Mouse (Mus musculus) telencephalon, adult 2 months (tissue): ENCODE results near the gene Mad1l1.
"Not testable (repeated sequence)": the region's sequence is repeated elsewhere in the genome, so short reads cannot be mapped to it uniquely, and the experiment has no call there.

Experiments
- DNase-seq: peaks from one replicate; pipeline ENCODE4 v3.0.0-alpha.2; 2011; ENCODE audit warnings: low read depth, low spot score

The Mad1l1 gene

DNA sequence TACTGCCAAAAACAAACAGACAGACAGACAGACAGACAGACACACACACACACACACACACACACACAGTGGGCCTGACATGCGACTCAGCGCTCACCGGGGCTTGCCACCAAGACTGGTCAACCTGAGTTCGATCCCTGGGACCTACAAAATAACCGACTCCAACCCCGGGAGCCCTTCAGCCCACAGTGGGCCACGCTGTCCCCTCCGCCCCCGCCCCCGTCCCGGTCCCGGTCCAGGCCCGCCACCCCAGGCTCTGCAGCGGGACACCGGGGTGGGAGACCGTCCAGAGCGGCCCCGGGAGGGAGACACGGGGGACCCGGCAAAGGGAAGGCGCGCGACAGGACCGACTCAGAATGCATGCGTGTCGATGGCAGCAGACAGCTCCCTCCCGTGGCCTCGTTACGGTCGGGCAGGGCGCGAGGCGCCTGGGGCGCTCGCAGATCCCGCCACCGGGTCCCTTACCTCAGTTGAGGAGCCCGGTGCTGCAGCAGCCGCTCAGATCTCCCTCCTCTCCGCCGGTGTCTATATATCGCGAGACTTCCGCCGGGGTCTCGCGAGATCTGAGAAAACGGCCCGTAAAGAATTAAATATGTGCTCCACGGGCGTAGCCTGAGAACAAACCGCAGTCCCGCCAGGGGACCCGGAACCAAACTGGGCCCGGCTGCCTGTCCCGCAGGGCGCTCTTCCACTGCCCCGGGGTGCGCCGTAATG is at the start of gene Mad1l1, which contains the start of gene Nudt1:
TSS of gene Mad1l1 (minus strand) at position 511 of the 714 bp plus-strand sequence.
TSS of gene Nudt1 (plus strand) at position 615 of the 714 bp plus-strand sequence.
- DNase-seq = peak; percentile 68

DNA sequence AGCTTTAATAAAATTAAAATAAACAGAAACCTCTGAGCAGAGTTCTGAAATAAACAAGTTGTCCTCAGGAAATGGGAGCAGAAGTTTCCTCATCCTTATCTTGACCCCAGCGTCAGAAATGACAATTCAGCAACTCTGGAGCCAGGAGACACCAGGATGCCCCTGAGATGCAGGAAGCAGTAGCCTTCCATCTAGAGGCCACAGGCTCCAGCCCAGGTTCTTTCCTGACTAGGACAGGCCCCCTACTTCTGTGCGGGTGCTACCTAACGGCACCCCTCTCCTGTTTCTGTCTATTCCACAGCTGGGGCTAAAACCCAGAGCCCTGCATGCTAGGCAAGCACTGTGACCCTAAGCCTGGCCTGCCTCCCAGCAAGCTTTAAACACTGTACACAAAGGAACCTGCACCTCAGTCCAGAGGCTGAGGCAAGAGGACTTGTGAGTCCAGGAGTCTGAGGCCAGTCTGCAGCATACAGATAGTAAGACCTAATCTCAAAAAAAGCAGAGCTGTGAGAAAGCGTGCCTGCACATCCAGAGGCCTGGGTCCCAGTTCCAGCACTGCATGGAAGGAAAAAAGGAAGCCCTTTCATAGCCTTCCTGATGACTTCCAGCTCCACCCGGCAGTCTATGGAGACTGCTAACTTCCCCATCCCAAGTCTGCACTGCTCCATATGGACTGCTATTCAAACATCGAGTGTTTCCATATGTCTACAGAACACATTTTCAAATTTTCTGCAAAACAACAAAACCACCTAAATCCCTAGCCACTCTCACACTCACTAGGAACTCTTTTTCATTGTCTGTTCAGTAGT is 49.3 kb upstream of the Mad1l1 start:
- DNase-seq = no peak

- no peak for DNase-seq
Observed at GRCm38 (mm10) chr5:140369466-140369865, 48.1 kb upstream of the Mad1l1 start.

DNA sequence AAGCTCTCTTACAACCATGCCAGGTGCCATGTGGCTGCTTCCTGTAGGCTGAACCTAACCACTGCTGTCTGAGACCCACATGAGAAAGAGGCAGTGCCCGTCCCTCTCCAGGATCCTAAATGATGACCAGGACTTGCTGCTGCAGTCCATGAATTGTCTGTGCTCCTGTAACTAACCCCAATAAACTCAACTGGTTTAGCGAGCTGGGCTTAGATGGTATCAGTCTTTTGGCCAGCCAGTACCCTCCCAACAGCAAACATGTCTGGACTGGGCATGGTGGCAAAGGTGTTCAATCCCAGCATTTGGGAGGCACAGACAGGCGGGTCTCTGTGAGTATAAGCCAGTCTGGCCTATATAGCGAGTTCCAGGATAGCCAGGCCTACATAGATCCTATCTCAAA is 47.6 kb upstream of the Mad1l1 start:
- DNase-seq = no peak

DNA sequence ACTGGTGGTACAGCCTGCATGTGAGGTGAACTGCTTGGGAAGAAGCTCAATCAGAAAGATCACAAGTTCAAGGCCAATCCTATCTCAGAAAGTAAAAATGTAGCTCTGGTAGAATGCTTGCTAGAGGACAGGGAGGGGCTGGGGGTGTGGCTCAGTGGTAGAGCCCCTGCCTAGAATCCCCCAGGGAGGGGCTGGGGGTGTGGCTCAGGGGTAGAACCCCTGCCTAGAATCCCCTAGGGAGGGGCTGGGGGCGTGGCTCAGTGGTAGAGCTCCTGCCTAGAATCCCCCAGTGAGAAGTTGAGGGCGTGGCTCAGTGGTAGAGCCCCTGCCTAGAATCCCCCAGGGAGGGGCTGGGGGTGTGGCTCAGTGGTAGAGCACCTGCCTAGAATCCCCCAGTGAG is 46.8 kb upstream of the Mad1l1 start:
- DNase-seq = not testable (repeated sequence)

DNA sequence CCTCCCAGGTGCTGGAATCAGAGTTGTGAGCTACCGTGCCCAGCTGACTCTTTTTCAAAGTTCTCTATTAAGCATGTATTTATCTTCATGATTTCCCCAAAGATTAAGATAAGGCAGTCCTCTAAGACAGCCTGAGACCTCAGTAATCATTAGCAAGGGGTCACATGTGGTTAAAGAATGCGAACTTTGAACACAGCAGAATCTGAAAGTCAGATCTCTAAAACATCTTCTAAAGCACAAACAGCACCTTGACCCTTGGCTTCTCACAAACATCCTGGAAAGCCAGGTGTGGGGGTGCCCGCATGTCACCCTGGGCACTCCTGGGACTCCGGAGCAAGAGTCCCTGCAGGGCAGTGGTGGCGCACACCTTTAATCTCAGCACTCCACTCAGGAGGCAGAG is 43.1 kb upstream of the Mad1l1 start:
- no peak for DNase-seq

DNA sequence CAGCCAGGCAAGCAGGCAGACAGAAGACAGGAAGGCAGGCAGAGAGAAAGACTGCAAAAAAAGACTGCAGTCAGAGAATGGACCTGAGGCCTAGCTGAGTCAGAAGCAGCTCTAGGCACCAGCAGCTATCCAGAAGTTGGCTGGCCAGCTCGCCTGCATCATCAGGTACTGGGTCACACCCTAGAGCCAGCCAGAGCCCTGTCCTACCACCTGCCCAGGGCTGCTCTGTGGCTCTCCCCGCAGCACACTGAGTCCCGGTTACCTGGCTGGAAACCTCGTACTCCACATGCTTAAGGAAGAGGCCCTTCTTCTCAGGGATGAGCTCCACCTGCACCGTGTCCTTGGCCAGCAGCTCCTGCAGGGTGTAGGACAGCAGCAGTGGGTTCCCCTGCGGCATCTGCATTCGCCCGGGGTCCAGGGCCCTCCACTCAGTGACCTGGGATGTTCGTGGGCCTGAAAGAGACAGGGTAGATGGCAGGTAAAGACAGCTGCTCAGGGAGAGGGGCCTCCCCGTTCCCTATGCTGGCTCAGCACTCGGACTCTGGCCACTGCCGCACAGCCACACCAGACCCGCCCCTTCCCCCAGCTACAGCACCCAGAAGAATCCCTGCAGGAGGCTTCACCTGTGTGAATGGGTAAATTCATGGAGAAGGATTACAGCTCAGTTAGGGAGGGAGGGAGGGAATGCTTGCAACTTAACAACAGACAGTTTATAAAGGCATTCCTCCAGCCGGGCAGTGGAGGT is 38.8 kb upstream of the Mad1l1 start:
- DNase-seq = no peak

GRCm38 (mm10) chr5:140357466-140357865 is 36.1 kb upstream of the Mad1l1 start:
- DNase-seq = no peak

GRCm38 (mm10) chr5:140355934-140356333 is 34.6 kb upstream of the Mad1l1 start:
- DNase-seq = no peak

- no peak for DNase-seq
Observed at GRCm38 (mm10) chr5:140352352-140352751, 31.0 kb upstream of the Mad1l1 start.

DNA sequence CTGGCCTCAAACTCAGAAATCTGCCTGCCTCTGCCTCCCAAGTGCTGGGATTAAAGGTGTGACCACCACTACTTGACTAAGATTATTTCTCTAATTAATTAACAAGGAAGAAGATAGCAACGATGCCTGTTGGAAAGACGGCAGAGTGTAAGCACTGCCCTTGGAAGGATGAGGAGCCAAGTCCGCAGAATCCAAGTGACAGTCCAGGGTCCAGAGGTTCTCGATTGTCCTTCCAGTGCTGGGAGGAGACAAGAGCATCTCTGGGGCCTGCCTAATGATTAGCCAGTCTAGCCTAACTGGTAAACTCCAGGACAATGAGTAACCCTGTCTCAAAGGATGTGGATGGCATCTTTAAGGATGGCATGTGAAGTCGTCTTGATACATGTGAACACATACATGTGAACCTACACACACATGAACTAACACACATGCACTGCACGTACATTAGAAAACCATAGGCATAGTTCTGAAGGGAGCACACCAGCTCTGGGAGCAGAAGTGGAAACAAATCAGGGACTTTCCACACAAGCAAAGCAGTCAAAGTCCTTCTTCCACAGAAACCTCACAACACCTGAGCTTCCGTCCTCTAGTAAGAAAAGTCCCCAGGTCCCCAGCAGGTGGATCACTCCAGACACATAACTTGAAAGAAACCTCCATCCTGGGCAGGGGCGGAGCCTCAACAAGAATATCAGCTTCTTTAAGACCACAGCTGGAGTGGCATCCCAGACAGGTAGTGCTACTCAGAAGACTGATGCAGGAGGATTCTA is 29.6 kb upstream of the Mad1l1 start:
- no peak for DNase-seq

DNA sequence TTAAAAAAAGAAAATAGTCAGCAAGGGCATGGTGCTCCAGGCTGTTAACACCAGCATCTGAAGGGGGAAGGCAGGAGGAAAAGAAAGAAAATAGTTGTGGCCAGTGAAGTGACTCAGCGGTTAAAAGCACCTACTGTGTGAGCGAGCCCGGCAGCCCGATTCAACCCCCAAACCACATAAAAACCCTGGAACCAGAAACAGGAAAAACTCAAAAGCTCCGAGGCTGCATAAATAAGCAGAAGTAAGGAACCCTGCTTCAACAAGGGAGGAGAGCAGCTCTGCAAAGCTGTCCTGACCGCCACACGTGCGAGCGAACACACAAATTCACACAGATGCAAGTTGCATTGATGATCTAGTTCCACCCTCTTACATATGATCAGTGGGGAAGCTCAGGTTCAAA is 28.5 kb upstream of the Mad1l1 start:
- no peak for DNase-seq

- no peak for DNase-seq
Observed at GRCm38 (mm10) chr5:140346050-140346449, 24.7 kb upstream of the Mad1l1 start.

DNA sequence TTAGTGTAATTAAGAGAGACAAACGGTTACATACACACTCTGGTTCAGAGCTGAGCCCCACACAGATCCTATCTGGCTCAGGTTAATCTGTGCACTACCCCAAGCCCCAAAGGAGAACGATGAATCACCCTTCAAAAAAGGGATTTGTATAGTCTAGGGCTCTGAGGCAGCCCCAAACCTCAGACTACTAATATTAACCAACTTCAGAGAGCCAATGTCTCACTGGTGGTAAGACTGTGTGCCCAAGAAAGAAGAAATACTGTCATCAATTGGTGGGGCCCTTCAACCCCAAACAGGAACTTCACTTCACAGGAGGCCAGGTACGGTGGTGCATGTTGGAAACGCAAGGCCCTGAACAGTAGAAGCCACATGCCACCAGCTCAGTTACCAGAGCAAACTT is 23.9 kb upstream of the Mad1l1 start:
- DNase-seq = no peak

GRCm38 (mm10) chr5:140342880-140343279 is 21.5 kb upstream of the Mad1l1 start:
- no peak for DNase-seq

DNA sequence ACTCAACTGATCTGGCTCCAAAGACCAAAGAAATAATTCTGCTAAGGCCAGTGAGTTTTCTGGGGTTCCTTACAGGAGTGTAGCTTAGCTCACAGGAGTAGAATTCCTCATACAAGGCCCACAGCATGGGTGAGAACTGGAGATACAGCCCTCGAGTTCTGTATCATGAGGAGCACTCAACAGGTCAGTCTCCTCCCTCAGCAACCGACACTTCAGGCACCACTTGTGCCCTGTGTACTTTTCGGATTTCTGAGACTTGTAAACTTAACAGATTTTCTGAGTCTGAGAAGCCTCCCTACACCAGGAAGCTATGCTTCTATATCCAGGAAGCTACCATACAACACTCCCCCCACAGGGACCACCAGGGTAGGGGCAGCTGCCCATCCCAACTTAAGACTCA is 18.5 kb upstream of the Mad1l1 start:
- no peak for DNase-seq

- DNase-seq = no peak
Observed at GRCm38 (mm10) chr5:140338779-140339178, 17.4 kb upstream of the Mad1l1 start.

DNA sequence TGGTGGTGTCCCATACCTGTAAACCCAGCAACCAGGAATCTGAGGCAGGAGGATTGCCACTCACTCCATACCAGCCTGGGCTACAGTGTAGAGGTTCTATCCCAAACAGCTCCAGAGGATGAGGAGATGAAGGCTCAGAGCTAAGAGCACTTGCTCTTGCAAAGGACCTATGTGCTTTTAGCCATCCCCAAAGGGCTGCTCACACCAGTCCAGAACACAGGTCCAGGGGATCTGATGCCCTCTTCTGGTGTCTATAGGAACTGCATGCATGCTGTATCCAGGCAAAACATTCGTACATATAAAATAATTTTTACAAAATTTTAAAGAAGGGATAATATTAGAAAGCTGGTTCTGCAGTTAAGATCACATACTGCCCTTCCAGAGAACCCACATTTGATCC is 15.3 kb upstream of the Mad1l1 start:
- no peak for DNase-seq

DNA sequence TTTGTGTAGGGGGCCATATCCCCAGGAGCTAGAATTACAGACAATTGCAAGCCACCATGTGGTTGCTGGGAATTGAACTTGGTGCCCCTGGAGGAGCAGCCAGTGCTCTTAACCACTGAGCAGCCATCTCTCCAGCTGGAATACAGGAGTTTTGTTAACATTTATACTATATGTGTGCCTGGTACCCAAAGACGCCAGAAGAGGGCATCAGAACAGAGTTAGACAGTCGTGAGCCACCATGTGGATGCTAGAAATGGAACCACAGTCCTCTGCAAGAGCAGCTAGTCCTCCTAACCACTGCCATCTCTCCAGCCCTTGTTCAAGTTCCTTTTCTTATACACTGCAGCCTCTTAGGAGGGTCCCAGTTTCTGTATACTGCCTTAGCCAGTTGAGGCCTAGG is 12.3 kb upstream of the Mad1l1 start:
- no peak for DNase-seq

GRCm38 (mm10) chr5:140332519-140332918 is 11.2 kb upstream of the Mad1l1 start:
- DNase-seq = no peak
